Mouse (Mus musculus): ENCODE results near the gene Olfr482. TPM values are rescaled to one million over a fixed set of nuclear protein-coding genes. Genes with fewer than 3 reads are reported as not detected.

The Olfr482 gene
- 0.09 and 0.16 TPM in 2 replicates for polyA plus RNA-seq (2014; fragmentation: Nextera tagmentation; extraction: Ambion mirVana)

- ATAC-seq (ENCODE audit: insufficient read depth): no peak
- TF ChIP-seq CTCF (IDR thresholded peaks at IDR 0.05; ENCODE audit: low read depth): no peak
Measured at GRCm38 (mm10) chr7:108097486-108097885, at the start of gene Olfr482. Olfr482 (minus strand) TSS chr7:108097586.

GRCm38 (mm10) chr7:108127349-108127748 lies 30.0 kb upstream of the Olfr482 start, which contains the start of gene Olfr484:
Olfr484 (minus strand) TSS chr7:108127449.
- no peak for ATAC-seq (ENCODE audit: insufficient read depth)
- no peak for DNase-seq
- no peak within 1 kb of the TSS for H3K4me2 ChIP-seq
- no peak within 1 kb of the TSS for H3K27ac ChIP-seq (ENCODE audit: low read depth)
- H3K4me1 ChIP-seq (ENCODE audit: insufficient read depth): no peaks in the 10 kb centered on the region
- no peak within 1 kb of the TSS for H3K4me3 ChIP-seq (ENCODE audit: low read depth, low read length)
- TF ChIP-seq CTCF (IDR thresholded peaks at IDR 0.05; ENCODE audit: low read depth): no peak
- no peaks in the 10 kb centered on the region for H3K27me3 ChIP-seq (ENCODE audit: insufficient read depth, low read length)
- no peaks in the 10 kb centered on the region for H3K36me3 ChIP-seq (ENCODE audit: insufficient read depth)
- H3K9ac ChIP-seq: no peak within 1 kb of the TSS
- no peaks in the 10 kb centered on the region for H3K9me3 ChIP-seq (ENCODE audit: low read depth, low read length)

More at GRCm38 (mm10) chr7:108097486-108097885, at the start of gene Olfr482:
- H3K4me2 ChIP-seq: no peak within 1 kb of the TSS
- H3K9ac ChIP-seq: no peak within 1 kb of the TSS
- H3K27ac ChIP-seq (ENCODE audit: low read depth): no peak within 1 kb of the TSS
- H3K9me3 ChIP-seq (ENCODE audit: low read depth, low read length): no peaks in the 10 kb centered on the region
- WGBS: 77% methylated on average over 1 of the region's 1 CpGs
- H3K27me3 ChIP-seq (ENCODE audit: insufficient read depth, low read length): no peaks in the 10 kb centered on the region
- no peaks in the 10 kb centered on the region for H3K36me3 ChIP-seq (ENCODE audit: insufficient read depth)
- H3K4me1 ChIP-seq (ENCODE audit: insufficient read depth): no peaks in the 10 kb centered on the region
- no peak within 1 kb of the TSS for H3K4me3 ChIP-seq (ENCODE audit: low read depth, low read length)
- DNase-seq: no peak

GRCm38 (mm10) chr7:108121416-108121815 lies 24.0 kb upstream of the Olfr482 start:
- no peak for TF ChIP-seq CTCF (IDR thresholded peaks at IDR 0.05; ENCODE audit: low read depth)
- Histone ChIP-seq H3K4me2 (no peak overlapping the region), H3K9me3 (ENCODE audit: low read depth, low read length) (no peaks in the 10 kb centered on the region), H3K4me1 (ENCODE audit: insufficient read depth) (no peaks in the 10 kb centered on the region), H3K4me3 (ENCODE audit: low read depth, low read length) (no peak overlapping the region), H3K9ac (no peak overlapping the region), H3K27ac (ENCODE audit: low read depth) (no peak overlapping the region), H3K27me3 (ENCODE audit: insufficient read depth, low read length) (no peaks in the 10 kb centered on the region), H3K36me3 (ENCODE audit: insufficient read depth) (no peaks in the 10 kb centered on the region)
- ATAC-seq (ENCODE audit: insufficient read depth) (no peak), DNase-seq (no peak)
- 55% methylated on average over 1 of the region's 1 CpGs for WGBS

DNA sequence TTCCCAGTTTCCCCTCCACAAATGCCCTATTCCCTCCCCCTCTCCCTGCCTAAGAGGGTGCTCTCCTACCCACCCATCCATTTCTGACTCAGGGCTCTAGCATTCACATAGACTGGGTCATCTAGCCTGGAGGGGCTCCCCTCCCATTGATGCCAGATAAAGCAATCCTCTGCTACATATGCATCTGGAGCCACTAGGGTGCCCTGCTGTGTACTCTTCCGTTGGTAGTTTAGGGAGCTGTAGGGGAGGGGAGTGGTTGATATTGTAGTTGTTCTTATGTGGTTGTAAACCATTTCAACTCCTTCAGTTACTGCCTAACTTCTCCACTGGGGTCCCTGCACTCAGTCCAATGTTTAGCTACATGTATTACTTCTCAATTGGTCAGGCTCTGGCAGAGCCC lies 23.3 kb upstream of the Olfr482 start:
- H3K36me3 ChIP-seq (ENCODE audit: insufficient read depth): no peaks in the 10 kb centered on the region
- H3K4me3 ChIP-seq (ENCODE audit: low read depth, low read length): no peak overlapping the region
- no peak overlapping the region for H3K27ac ChIP-seq (ENCODE audit: low read depth)
- H3K9me3 ChIP-seq (ENCODE audit: low read depth, low read length): no peaks in the 10 kb centered on the region
- ATAC-seq (ENCODE audit: insufficient read depth): no peak
- TF ChIP-seq CTCF (IDR thresholded peaks at IDR 0.05; ENCODE audit: low read depth): no peak
- 7% methylated on average over 1 of the region's 1 CpGs for WGBS
- no peak for DNase-seq
- no peaks in the 10 kb centered on the region for H3K4me1 ChIP-seq (ENCODE audit: insufficient read depth)
- no peak overlapping the region for H3K4me2 ChIP-seq
- H3K27me3 ChIP-seq (ENCODE audit: insufficient read depth, low read length): no peaks in the 10 kb centered on the region
- H3K9ac ChIP-seq: no peak overlapping the region

- 80% methylated on average over 1 of the region's 1 CpGs for whole genome bisulfite sequencing
- no peak within 1 kb of the TSS for H3K9ac ChIP-seq
- TF ChIP-seq CTCF (IDR thresholded peaks at IDR 0.05; ENCODE audit: low read depth): no peak
- H3K36me3 ChIP-seq (ENCODE audit: insufficient read depth): no peaks in the 10 kb centered on the region
- H3K4me2 ChIP-seq: no peak within 1 kb of the TSS
- H3K27me3 ChIP-seq (ENCODE audit: insufficient read depth, low read length): no peaks in the 10 kb centered on the region
- ATAC-seq (ENCODE audit: insufficient read depth) (no peak), DNase-seq (no peak)
- no peaks in the 10 kb centered on the region for H3K4me1 ChIP-seq (ENCODE audit: insufficient read depth)
- H3K9me3 ChIP-seq (ENCODE audit: low read depth, low read length): no peaks in the 10 kb centered on the region
- no peak within 1 kb of the TSS for H3K27ac ChIP-seq (ENCODE audit: low read depth)
- no peak within 1 kb of the TSS for H3K4me3 ChIP-seq (ENCODE audit: low read depth, low read length)
Measured at GRCm38 (mm10) chr7:108100549-108100948, 3.2 kb upstream of the Olfr482 start, which contains the start of gene Olfr483. Olfr483 (plus strand) TSS chr7:108100849.

DNA sequence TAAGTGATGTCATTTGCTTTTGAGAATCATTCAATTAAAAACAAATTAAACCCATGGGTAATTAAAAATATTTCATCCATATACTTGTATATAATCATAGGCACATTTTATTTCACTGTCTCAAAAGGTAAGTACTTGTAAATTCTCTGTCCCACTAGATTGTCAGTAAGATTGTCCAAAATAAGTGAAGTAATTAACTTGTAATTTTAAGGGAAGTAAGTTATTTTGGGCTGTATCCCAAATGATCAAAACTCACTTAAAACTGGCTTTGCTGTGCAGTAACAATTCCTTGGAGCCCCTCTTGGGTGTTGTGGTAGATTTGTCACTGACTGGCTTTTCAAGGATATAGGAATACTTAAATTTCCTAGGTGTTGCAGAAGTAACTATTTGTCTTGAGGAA lies 17.8 kb downstream of the Olfr482 start, which contains the start of gene Olfr481:
Gene Olfr481, plus strand, starts transcription at position 301 of the 400 bp plus-strand sequence.
- no peaks in the 10 kb centered on the region; the same call in 1 of the 2 replicates for H3K9me3 ChIP-seq (ENCODE audit: low read depth, low read length)
- no peak within 1 kb of the TSS for H3K27ac ChIP-seq (ENCODE audit: low read depth)
- H3K4me1 ChIP-seq (ENCODE audit: insufficient read depth): no peaks in the 10 kb centered on the region
- no peaks in the 10 kb centered on the region for H3K27me3 ChIP-seq (ENCODE audit: insufficient read depth, low read length)
- TF ChIP-seq CTCF (IDR thresholded peaks at IDR 0.05; ENCODE audit: low read depth): no peak
- ATAC-seq (ENCODE audit: insufficient read depth) (no peak), DNase-seq (no peak)
- H3K9ac ChIP-seq: no peak within 1 kb of the TSS
- H3K4me2 ChIP-seq: no peak within 1 kb of the TSS
- no peaks in the 10 kb centered on the region for H3K36me3 ChIP-seq (ENCODE audit: insufficient read depth)
- H3K4me3 ChIP-seq (ENCODE audit: low read depth, low read length): no peak within 1 kb of the TSS

GRCm38 (mm10) chr7:108067246-108067645 lies 30.1 kb downstream of the Olfr482 start, which contains the start of gene Olfr480:
Olfr480 (minus strand) TSS chr7:108067346.
- H3K27me3 ChIP-seq (ENCODE audit: insufficient read depth, low read length): no peaks in the 10 kb centered on the region
- H3K36me3 ChIP-seq (ENCODE audit: insufficient read depth): no peaks in the 10 kb centered on the region
- H3K4me2 ChIP-seq: no peak within 1 kb of the TSS
- TF ChIP-seq CTCF (IDR thresholded peaks at IDR 0.05; ENCODE audit: low read depth): no peak
- no peaks in the 10 kb centered on the region for H3K9me3 ChIP-seq (ENCODE audit: low read depth, low read length)
- no peak for ATAC-seq (ENCODE audit: insufficient read depth)
- H3K4me1 ChIP-seq (ENCODE audit: insufficient read depth): no peaks in the 10 kb centered on the region
- no peak within 1 kb of the TSS for H3K27ac ChIP-seq (ENCODE audit: low read depth)
- no peak within 1 kb of the TSS for H3K9ac ChIP-seq
- WGBS: 73% methylated on average over 1 of the region's 1 CpGs
- no peak for DNase-seq
- no peak within 1 kb of the TSS for H3K4me3 ChIP-seq (ENCODE audit: low read depth, low read length)

All from lung, embryonic 14.5 days (tissue).